Mouse (Mus musculus): ENCODE measurements at regions not wholly inside any gene's neighbourhood (a gene's known extent, or its start where the extent isn't known, plus 50 kb on each side); places are given as distances from the start of the nearest gene placed in this dataset.

DNA sequence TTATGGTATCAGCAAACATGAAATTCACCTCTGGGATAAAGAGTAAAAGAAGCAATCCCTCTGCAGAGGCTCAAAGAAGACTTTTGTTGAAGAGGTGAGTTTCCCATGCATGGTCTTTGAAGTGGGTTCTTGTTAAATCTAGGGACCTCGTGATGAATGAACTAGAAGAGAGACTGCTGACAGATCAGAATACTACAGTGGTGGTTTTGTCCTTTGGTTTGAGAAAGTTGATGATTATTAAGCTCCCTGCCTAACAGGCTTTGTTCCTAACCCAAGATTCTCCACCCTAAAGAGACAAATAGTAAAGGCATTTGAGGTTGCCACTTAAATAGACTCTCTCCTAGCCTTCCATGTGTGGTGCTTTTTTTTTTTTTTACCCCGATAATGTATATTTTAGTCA, 707.2 kb upstream of the N6amt1 start:
- no peak for TF ChIP-seq CTCF (conservative IDR thresholded peaks at IDR 0.05 in 1 of 2, IDR thresholded peaks at IDR 0.05 in 1 of 2; ENCODE audit: low read depth in 2 of 2, low read length in 2 of 2)
- no peak for TF ChIP-seq POLR2A (IDR thresholded peaks at IDR 0.05; ENCODE audit: low read depth, low read length)
- no peak for TF ChIP-seq POLR2AphosphoS2 (IDR thresholded peaks at IDR 0.05; ENCODE audit: low read depth, low read length)

Data from CH12.LX (cell line).